Mouse (Mus musculus) frontal cortex, postnatal 10 days (tissue): Measurements from ENCODE around the gene Rgs6.

Experiments used
- DNase-seq, 2 experiments: peaks; one replicate each; pipeline ENCODE4 v3.0.0; 2022; ENCODE audit warnings: low spot score in 2 of 2, mixed read lengths in 1 of 2

Rgs6 gene

DNA sequence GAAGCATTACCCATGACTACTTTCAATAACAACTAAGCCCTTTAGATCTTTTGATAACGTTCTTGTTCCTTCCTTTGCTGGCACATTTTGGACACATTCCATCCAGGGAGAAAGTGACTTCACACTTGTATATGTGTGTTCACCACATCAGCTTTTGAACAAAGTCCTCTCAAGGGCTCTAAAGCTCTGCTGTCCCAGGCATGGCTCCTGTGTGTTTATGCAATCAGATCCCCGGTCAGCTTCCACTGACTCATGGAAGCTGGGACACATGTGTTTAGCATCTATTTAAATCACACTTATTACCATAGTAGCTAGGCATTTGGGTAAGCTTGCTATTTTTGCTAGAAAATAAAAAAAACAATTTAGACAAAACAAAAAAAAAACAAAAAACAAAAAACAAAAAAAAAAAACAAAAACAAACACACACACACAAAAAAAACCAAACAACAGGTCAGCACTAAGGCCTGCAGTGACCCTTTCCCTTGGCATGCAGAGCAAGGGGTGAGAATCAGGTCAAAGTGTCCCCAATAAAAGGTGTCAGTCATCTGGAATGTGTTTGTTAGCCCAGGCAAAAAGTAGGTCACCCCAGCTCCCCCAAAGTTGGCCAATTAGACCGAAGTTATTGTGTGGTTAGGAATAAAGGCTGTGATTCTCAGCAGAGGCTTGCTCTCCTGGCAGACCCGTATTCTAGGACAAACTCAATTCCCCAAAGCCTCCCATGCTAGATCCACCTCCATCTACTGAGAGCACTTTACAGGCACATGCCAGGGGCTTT is 267.4 kb downstream of the Rgs6 start:
- DNase-seq: peak; percentile 9 to 42

DNA sequence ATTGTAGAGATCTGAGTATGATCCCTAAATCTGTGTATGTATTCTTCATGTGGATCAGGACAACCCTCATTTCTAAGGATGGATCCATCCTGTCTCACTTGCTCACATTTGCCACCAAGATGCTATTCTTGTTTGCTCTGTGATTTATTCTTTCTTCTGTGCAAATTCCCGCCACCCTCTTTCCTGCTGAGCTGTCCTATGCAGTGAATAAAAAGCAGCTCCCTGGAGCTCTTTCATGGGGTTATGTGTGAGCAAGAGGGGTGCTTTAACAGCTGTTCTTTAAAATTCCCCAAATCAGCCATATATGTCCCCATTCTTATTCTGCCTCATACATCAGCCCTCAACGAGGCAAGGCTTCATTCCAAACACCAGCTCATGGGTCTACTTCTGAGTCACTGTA is 277.6 kb downstream of the Rgs6 start:
- no peak for DNase-seq

DNA sequence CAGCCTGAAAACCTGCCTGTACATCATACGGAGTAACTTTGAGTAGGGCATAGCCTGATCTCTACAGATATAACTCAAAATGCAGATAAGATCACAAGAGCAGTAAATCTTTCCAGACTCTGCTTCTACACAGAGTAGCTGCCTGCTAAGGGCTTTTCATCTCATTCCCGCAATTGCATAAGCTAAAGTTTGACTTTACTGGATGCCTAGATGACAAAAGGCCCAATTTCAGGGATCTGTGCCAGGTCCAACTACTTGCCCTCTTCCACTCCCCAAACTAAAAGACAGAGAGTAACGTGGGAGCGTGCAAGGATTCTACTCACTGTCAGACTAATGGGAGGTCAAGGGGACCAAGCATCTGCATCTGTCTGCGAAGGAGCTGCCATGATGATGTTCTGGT is 292.6 kb downstream of the Rgs6 start:
- DNase-seq: no peak

DNA sequence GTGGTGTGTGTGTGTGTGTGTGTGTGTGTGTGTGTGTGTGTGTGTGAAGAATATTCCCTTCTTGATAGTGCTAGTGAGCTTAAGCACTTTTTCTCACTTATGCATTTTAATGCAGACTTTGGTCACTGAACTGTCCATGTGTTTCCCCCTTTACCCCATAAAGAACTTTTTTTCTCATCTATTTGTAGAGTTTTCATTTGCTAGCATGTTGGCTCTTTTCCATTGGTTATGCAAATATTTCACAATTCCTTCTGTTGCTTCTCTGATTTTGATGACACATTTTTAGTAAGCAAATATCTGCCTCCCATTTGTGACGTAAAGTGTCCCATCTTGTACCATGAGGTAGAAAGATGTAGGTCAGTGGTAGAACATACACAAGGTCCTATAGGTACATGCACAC is 295.0 kb downstream of the Rgs6 start:
- DNase-seq: no peak

DNA sequence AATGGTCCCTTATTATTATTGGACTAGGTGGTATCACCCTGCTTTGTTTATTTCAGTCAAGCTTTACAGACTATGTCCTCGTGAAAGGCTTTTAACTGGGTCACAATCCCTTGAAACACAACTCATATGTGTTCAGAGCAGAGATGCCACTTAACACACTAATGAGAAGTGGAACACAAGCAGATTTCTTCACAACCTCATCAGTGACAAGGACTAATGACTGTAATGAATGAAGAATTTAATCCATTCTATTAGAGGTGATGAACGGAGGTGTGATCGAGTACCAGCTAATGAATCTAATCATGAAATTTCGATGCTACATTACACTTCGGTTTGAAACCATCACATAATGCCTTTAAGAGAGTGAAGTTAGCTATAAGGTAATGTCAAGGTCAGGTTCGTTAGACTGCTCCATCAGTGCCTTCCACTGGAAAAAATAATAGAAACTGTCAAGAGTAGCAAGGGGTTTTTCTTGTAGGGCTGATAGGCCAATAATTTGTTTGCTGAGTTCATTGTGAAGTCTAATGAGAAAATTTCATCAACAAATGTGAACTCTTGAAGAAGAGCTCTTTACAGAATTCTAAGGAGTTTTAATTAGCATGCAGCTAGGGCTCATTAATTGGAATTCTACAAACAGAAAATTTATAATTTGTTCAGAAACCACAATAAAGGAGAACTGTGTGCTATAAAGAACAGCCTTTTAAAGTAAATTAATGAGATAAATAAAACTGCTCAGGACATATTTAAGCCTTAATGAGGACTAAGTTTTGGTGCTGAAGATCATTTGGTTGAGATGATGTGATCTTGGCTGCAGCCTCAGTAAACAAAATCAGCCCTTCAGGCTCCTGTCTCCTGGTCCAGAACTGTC is 307.1 kb downstream of the Rgs6 start:
- DNase-seq: no peak

DNA sequence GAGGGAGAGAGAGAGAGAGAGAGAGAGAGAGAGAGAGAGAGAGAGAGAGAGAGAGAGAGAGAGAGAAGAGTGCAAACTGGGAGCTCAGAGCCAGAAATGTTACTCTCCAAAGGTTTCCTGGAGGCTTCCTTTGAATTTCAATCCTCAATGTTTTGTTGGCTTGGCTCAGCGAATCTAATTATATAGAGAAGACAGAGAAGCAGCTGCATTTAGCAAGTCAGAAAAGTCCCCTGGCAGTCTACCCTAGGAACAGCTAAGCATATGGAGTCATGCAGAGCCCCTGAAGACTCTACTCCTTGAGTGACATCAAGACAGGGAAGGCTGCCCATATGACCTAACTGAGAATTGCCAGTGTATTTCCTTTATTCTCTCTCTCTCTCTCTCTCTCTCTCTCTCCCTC is 317.7 kb downstream of the Rgs6 start:
- peak; percentile 19 to 48 for DNase-seq

DNA sequence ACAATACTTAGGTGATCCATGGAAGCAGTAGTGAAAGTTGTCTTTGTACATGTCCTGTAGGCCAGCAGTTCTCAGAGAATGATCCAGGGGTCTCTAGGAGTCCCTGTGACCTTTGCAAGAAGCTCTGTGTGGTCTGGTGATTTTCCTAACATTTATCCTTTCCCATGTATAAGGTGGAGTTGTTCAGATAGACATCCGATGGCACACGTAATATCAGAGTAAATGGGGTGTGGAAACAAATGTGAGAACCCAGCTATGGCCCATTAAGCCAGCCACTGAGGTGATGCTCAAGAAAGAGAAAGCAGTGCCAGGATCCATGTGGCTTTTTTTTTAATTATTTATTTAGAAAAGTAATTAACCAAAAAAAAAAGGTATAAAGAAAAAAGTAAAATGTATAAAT is 322.8 kb downstream of the Rgs6 start:
- DNase-seq: no peak

DNA sequence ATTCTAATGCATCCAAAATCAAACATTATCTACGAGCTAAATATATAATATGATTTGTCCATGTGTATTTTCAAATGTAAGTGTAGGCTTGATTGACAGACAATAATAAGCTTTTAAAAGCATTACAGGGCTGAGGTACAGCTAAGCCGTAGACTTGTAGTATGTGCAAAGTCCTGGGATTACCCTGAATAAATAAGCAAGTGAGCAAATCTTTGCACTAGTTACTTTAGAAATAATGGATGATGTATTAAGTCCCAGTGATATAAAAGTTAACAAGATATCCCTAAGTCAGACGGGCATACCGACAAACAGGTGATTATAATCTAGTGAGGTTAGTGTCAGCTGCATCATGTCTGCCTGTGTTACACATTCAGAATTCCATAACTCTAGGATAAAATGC is 326.0 kb downstream of the Rgs6 start:
- no peak for DNase-seq

DNA sequence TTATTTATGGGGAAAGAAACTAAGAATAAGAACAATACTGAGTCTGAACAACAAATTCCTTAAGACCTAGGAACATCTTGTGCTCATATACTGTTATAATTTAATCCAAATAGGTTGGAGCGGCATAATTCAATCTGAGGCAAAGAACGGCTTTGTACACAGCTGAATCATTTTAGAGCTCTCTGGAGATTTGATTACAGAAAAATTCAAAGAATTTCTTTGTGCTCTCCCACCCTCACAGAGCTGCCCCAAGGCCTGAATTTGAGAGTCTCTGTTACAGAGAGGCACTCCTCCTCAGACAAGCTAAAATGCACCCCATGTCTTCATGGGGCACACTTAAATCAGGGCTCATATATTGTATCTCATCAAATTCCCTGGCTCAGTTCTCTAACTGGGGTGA is 332.1 kb downstream of the Rgs6 start:
- DNase-seq: no peak

DNA sequence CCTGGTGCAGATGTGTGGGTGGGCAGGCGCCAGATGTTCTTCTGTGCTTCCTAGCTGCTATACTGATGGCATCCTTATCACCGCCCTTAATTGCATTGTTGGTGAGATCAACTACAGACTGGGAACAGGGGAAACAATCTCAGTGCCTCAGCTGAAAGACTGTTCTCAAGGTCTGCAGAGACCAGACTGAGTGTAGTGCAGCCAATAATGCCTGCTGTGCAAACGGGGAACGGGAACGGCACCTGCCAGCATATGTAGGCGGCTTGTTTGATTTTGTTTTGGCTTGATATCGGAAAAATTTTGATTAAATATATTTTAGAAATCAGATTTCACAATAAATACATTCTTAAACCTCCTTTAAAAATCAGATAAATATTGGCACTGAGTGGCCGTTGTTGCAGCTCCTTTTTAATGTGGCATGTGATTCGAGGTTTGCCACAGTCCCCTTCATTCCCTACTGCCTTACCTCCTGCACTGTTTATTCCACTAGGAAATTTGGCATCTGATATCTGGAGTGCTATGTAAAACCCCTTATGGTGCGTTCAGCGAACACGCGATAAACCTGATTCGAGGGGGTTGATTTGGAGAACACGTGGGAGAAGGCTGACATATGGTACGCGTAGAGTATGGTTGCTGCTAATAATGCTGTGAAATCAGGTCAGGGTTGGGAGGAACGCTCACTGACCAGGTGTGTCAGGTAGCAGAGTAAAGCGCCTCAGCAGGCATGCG is 333.4 kb downstream of the Rgs6 start:
- no peak for DNase-seq

DNA sequence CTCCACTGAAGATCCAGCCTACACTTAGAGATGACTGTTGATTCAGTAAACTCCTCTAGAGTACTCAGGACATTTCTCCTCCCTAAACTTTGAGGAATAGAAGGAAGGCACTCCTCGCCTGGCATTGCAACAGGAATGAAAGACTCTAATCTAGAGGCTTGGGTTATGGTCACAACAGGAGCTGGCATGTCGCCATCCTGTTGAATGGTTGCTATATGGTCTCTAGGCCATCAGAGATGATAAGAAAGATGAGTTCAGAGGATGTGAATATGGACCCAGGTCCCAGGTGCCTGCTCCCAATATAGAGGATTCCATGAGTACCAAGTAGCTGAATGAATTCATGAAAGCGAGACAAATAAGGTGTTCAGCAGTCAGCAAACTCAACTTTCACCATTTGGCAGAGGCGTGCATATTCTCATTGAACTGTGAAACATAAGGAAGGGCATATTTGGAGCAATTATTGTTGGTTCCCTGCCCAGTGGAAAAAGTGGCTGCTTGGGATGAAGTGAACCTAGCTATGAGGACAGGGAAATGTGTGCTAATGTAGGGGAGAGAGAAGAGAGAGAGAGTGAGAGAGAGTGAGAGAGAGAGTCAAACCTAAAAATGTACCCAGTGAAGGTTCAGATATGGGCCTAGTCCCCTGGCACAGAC is 334.9 kb downstream of the Rgs6 start:
- DNase-seq: no peak

DNA sequence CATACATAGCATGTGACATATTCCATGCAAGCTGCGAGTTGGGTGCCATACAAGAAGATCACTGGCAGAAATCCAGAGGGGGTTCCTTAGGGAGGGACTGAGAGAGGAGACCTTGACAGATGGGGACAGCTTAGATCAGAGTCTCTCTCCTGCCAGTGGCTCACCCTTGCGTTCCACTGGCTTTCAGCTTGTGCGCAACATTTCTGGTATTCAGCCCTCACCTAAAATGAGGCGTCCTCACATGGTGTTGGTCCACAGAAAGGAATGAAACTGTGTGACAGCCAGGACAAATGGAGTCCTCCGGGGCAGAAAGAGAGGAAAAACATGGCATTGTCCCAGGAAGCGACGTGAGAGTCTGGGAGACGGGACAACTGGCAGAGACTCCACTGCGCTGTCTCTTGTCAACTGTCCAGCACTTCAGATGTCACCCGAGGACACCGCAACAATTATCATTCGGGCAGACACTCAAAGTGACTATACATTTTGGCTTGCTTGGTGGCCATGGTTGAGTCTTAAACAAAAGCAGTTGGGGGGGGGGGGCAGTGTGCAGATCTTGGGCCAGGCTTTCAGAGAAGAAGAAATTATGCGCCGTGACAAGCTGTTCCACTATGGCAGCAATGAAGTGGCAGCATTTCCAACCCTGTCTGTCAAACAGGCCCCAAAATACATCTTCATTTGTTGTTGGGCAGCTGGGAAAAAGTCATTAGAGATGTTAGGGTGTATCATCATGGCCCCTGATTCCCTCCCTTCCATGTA is 344.8 kb downstream of the Rgs6 start:
- DNase-seq: peak in 1 of 2 experiments; percentile 24

DNA sequence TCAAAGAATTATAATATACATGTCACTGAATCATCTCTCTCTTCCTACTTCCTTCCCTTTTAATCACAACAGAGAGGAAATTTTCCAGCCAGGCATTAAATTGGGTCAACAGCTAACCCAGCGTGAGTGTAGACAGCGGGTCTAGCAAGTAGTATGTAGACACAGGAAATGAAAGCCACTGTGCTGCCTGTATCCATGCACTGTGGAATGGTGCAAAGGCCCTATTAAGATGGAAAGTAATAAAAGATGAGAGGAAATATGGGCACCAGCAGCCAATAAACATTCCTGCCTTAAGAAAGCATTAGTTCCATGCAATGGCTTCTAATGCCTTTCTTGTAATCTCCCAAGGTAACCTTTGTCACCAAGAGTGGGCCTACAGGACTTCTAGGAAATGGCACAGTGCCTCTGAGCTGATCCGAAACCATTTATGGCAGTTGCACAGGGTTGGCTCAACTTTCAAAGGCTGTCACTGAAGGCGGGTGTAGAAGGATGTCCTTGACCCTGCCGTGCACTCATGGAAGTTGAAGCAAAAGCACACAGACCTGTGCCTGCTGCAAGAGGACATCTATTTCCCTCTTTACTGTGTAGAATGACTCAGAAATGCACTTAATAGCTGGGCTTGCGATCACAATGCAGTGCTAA is 347.1 kb downstream of the Rgs6 start:
- no peak for DNase-seq

DNA sequence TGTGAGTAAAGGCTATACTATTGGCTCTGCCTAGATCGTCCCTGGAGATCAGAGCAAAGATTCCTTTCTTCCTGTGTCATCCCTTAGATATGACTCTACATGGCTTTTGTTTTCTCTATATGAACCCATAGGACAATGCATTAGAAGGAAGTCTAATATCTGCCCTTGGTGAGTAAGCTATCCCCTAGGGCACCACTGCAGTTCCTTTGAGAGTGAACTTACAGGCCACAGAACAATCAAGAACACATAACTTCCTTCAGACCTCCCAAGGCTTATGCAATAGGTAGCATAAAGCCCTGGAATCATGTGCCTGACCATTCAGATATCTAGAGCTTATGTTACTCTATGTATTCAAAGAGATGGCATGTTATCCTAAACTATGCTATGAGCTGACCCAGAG is 347.7 kb downstream of the Rgs6 start:
- no peak for DNase-seq

DNA sequence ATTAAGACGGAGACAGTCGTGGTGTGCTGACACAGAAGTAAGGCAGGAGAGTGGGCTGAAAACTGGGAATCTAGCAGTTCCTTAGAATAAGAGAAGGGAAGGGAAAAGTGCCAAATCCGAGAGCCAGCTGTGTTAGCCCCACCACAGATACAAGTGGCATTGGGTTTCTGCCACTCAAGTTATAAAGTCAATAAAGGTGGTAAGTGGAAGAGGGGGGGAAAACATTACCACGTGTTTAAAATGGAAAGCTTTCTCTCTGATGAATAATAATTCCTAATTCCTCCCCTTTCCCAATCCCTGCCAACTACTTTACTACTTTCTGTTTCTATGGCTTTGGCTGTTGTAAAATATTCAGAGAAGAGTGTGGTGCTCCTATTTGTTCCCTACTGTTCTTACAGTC is 352.4 kb downstream of the Rgs6 start:
- DNase-seq: no peak

DNA sequence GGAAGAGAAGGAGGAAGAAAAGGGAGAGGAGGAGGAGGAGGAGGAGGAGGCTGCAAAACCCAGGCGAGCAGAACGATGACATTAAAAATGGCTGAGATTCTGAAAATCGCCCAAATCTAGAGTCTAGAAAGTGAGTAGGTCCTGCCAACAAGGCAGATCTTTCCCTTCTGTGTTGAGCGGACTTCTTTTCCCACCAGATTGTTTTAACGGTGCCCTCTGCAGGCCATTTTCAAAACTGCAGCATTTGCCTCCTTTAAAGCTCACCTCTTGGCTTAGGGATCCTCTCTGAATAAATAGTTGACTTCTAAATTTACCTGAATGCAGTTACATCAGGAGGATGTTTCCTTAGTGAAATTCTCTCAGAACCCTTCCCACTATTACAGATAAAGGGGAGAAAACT is 358.4 kb downstream of the Rgs6 start:
- DNase-seq: peak; percentile 53 to 83

DNA sequence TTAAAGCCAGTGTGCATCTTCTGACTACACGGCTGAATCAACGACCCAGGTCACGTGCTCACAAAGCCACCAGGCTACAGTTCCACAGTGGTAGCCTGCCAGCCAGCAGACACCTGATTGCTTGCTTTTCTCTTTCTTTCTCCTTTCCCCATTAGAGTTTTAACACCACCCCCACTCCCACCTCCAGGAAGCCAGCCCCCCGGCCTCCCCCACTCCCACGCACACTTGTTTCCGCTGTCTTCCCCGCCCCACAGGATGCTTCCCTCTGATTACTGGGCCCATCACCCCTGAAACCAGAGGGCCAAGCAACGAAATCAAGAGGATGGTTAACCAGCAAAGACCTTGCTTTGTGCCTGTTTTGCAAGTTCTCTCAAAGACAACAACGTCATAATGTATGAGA is 373.0 kb downstream of the Rgs6 start:
- DNase-seq: no peak

DNA sequence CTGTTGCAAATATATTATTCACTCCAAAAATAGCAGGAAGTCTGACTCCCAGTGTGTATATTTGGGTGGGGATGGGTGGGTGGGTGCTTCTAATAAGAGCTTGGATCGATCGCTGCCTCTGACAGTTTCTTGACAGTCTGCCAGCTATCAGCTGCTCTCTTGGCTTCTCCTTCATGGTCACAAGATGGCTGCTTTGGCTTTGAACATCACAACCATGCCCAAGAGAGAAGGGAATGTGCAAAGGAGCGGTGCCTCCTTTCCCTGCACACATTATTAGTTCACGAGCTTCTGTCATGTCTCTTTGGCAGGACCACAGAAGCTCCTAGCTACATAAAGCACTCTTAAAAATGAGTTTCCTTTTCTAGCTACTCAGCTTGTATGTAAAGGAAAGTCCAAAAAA is 373.8 kb downstream of the Rgs6 start:
- DNase-seq: no peak

DNA sequence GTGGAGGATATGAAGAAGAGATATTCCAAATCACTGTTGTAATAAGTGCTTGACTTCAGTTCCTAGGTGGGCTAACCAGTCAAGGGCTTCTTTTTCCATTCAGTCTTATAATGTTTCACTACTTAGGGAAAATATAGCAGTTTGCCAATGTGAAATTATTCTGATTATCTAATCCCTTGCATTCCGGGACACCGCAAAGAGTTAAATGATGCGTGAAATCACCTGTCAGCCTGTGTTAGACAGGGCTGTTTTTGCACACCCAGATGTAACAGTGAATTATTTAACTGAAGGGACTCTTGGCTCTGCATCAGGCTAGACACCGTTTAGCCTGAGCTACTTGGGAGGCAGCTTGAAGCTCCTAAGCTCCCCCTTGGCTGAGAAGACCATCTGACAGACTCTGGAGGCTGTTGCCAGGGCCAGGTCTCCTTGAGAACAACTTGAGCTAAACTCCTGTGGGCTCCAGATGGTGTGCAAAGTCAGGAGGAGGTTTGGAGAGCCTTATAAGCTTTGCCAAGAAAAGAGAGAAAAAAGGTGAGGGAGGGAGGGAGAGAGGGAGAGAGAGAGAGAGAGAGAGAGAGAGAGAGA is 382.5 kb downstream of the Rgs6 start:
- peak in 1 of 2 experiments; percentile 39 for DNase-seq

DNA sequence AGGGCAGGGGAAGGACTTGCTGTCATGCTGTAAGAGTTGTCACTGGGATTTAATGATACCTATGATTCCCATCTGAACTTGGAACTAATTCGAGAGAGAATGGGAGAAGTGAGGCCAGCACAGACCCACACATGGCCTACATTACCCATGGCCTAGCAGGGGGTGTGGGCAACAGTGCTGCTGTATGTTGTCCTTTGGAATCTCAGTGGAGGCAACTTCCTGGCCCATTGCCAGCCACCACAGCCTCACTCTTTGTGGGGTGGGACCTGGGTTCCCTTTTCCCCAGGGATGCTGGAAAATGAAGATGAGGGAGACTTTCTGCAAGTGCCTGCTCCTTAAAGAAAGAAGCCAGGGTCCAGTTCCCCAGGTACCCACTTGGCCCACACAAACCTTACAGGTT is 383.1 kb downstream of the Rgs6 start:
- no peak for DNase-seq
